Mouse (Mus musculus) brain, embryonic 14.5 days (tissue): ENCODE data around the gene Dazl.

Experiments
- CTCF ChIP-seq: fragments of 200-500 bp; IDR thresholded peaks from 2 replicates; pipeline ENCODE4 v1.5.1; 2012; ENCODE audit warnings: inconsistent platforms, mild to moderate bottlenecking, moderate library complexity, borderline replicate concordance; ENCODE audit not compliant: insufficient read depth, insufficient read length; ENCODE audit errors: extremely low read depth
- POLR2A ChIP-seq: fragments of 200-500 bp; IDR thresholded peaks from 2 replicates; pipeline ENCODE4 v1.6.1; 2012; ENCODE audit warnings: mild to moderate bottlenecking, inconsistent platforms, borderline replicate concordance; ENCODE audit not compliant: poor library complexity, insufficient read depth, insufficient read length, severe bottlenecking; ENCODE audit errors: extremely low read depth

DNA sequence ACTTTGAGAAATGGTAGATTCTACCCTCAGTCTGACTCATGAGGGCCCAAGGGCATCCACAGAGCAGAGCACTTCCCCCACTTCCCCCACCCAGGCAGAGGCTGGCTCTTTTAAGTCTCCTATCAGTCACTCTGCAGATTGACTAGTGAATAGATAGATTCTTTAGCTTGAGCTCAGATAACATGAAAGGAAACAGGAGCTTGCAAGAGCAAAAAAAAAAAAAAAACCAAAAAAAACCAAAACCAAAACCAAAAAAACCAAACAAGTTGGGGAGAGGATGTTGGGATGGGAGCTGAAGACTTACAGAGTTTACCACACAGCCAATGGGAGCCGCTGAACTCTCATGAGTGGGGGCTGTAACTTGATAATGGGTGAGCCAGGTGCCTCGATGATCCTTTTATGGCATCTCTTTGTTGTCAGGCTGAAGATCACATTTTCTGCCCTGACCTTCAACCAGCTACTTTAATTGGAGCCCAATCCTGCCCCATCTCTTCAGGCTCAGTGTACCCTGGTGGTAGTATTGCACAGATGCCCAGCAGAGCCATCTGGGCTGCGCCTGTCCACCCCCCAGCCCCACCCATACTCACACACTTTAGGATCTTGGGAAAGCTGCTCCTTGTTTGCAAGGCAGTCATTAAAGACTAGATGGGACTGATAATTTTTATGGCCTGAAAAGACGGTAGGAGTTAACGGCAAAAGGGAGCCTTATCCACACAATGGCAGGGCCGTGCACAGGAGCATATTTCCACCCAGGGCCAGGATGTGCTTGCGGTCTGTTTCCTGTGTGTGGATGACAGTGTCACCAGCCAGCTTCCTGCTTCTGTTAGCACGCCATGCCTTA, 38.0 kb upstream of the Dazl start:
- TF ChIP-seq CTCF (no peak), POLR2A (no peak)
